Mouse (Mus musculus): ENCODE measurements at regions not wholly inside any gene's neighbourhood (a gene's known extent, or its start where the extent isn't known, plus 50 kb on each side); places are given as distances from the start of the nearest gene placed in this dataset.

DNA sequence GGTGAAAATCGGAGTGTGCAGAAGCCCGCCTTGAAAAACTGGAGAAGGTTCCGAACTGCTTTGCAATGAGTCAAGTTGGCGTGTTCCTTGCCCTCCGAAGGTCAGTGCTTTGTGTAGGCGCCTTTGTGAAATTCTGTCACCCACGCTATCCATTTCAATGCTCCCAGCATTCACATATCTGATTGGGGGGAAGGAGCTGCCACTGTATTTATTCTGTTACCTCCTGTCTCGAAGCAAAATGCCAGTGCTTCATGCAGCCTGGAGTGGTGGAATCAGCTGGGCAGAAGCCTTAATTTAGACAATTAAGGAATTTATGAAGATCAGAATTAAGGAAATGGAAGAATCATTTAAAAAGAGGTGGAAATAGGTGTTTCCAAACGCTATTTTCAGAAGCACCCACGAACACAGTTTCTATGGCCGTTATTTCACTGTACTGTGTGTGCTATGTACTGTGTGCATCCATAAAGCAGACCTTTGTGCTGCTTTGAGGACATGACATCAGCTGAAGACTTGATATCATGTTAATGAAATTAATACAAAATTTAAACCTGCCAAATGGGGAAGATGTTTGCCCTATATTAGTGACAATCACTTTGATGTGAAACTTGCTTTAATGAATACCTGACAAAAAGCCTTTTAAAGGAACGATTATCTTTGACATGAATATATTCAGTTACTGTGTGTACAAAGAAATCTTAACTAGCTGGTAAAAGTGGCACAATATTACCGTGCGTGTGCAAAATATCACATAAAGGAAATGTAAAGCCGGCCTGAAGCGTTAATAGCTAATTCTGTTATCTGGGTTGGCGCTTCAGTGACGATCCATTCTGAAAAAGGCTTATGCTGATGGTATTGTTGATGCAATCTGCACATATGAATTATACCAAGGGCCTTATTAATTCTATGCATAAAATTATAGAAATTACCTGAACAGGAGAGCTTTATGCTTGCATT is 72.9 kb upstream of the Gls start:
- no peak for DNase-seq (ENCODE audit: low spot score in 2 of 2)

- peak; percentile 70 to 76 for DNase-seq (ENCODE audit: low spot score in 2 of 2)
Measured at GRCm38 (mm10) chr1:52302557-52302956, 69.5 kb upstream of the Gls start.

- DNase-seq (ENCODE audit: low spot score in 2 of 2): peak in 1 of 2 experiments; percentile 41
Measured at GRCm38 (mm10) chr1:52301266-52301665, 68.2 kb upstream of the Gls start.

- DNase-seq (ENCODE audit: low spot score in 2 of 2): peak in 1 of 2 experiments; percentile 38
Measured at GRCm38 (mm10) chr1:52299559-52299958, 66.5 kb upstream of the Gls start.

DNA sequence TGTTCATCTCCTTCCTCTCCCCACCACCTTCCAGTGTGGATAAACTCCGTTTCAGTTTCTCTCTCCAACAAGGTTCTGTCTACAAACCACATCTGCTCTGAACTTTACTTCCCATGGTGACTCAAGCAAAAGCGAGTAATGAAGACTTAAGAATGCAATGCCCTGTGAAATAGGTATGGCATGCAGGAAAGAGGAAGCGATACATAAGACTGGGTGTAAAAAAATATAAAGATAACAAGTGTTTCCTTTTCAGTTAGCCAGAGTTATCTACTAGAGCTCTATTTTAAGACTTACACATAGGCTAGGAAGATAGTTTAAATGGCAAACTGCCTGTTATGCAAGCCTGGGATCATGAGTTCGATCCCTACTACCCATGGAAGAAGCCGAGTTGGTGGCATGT is 65.3 kb upstream of the Gls start:
- no peak for DNase-seq (ENCODE audit: low spot score in 2 of 2)

GRCm38 (mm10) chr1:52296178-52296577 is 63.1 kb upstream of the Gls start:
- DNase-seq (ENCODE audit: low spot score in 2 of 2): no peak

DNA sequence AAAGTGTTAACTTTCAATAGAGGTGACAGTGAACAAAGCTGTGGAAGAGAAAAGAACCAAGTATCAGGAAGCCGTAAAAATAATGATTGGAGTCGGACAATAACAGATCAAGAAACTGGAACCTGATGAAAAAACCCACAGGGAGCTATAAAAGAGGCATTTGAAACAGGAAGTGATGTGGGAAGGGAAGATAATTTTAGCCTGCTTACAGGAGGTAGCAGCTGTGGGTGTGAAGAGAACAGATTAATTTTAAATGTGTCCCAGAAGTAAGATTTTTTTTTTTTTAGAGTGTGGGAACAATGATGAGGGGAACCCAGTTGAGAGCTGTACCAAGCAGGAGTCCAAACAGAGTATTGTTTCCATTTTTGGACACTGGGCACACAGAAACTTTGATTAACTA is 61.5 kb upstream of the Gls start:
- no peak for DNase-seq (ENCODE audit: low spot score in 2 of 2)

DNA sequence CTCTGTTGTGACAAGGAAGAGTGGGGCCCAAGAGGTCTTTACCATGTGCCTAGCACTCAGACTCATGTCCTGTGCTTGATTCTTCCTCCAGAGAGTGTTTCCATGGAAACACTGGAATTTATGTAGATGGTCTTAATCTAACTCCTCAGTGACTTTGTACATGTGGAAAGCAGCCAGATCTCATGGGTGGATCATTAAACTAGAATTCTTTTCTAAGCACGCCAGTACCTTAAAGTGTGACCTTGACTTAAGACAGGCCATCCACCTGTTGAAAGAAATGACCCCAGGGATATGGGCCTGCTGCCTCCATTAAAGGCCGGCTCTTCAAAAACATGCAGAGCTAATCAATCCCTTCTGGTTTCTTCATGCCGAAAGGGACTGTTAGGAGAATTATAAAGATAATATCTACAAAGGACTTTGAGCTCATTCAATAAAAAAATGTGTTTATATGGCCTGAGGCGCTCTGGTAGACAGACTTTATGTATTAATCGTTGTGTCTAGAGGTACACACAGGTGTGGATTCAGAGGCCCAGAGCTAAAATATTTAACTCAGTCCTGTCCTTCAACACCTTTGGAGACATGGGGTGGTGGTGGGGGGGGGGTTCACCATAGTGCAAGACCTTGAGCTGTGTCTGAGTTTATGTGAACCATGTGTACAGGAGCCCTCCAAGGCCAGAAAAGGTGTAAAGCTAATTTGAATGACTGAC is 60.5 kb upstream of the Gls start:
- no peak for DNase-seq (ENCODE audit: low spot score in 2 of 2)
